Mouse (Mus musculus): ENCODE results near the gene Cdkl3. TPM values are rescaled to one million over a fixed set of nuclear protein-coding genes. Genes with fewer than 3 reads are reported as not detected.

The Cdkl3 gene
- 1 to 10 TPM; 3.2 to 4.7 TPM for total RNA-seq (2023)

DNA sequence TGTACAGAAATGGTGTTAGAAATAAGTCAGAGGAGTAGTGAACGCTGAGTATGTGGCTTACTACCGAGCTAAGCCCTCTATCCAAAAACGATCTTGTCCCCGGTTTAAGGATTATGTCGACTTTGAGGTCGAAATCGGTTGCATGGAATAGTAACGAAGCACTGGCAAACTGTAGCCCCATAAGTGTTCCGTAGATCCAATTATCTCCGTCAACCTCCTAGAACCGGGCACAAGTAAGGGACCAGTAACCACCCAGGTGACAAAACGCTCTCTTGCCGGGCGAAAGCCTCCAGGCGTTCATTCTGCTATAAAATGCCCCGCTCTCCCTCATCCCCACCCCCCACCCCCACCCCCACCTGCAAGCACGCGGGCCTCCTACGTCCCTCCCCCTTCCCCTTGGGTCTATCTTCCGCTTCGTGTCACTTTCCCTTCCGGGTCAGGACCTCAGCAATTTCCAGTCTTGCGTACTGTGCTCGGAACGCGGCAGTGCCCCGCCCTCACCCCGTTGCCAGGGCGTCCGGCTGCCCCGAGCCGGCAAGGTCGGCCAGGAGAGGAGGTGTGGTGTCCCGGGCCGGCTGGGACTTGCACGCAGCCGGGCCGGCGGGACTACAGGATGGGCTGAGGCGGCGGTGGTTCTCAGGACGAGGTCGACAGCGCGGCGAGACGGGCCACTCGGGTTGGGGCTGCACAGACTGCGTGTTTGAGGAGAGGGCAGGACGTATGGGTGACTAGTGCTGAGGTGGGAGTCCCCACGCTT, at the start of gene Cdkl3:
Gene Cdkl3 (plus strand): TSS at position 450 of the 757 bp plus-strand sequence.

DNA sequence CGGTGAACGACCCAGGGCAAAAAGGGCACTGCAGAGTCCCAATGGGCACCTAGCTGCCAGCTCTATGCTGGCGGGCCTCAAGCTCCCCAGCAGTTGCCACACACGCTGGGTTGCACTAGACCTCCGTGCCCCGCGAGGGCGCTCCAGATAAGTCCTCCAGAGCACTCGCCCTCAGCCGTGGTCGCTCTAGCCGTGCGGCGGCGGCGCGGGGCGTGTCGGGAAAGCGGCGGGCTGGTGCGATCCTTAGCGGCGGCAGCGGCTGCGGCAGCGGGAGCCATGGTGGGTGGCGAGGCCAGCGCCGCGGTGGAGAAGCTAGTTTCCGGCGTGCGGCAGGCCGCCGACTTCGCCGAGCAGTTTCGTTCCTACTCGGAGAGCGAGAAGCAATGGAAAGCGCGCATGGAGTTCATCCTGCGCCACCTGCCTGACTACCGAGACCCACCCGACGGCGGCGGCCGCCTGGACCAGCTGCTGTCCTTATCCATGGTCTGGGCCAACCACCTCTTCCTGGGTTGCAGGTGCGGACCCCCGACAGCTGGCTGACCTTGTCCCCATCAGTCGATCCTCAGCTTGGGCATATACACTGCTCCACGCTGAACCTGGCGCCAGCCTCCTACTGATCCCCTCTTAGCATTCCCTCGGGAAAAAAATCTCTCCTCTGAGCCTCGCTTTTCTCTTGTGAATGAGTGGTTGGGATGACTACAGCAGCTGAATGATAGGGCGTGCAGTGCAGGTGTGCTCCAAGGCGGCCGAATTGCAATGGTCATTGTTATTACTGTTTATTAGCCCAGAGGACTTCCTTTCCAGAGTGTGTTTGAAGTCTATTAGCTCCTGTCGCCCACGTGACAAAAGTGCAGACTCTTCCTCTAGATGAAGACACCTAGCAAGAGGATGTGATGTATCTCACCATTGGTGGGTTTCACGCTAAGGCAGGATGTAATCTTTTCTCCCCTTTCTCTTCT, 36.3 kb upstream of the Cdkl3 start, which contains the start of gene Cdkn2aipnl:
Gene Cdkn2aipnl (plus strand): TSS at position 219 of the 959 bp plus-strand sequence.

DNA sequence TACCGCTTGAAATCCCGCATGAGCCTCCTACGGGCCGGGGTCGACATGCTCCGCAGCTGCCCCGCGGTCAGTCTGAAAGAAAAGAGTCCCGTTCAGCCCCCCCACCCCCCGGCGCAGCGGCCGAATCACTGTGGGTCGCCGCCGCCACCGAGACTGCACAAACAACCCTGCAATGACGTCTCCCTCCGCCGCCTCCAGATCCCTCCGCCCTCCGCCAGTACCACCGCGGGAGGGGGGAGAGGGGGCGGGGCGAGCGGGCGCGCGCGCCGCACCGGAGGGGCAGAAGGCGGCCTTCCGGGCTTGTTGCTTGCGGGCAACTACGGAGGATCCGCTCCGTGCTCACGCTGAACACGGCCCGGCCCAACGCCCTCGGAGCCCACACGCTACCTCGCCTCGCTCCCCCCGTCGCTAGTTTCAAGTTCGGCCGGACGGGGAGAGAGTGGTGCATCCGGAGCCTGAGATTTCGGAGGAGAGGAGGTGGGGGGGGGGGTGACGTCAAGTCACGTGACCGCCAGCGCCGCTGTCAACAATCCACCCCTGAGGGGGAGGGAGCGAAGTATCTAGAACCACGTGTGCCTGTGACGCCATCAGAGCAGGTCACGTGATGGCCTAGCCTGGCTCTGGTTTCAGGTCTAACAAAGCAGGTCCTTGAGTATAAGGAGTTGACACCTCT, 3.6 kb upstream of the Cdkl3 start, which contains the start of gene Ube2b:
Gene Ube2b (minus strand): TSS at position 473 of the 673 bp plus-strand sequence.

DNA sequence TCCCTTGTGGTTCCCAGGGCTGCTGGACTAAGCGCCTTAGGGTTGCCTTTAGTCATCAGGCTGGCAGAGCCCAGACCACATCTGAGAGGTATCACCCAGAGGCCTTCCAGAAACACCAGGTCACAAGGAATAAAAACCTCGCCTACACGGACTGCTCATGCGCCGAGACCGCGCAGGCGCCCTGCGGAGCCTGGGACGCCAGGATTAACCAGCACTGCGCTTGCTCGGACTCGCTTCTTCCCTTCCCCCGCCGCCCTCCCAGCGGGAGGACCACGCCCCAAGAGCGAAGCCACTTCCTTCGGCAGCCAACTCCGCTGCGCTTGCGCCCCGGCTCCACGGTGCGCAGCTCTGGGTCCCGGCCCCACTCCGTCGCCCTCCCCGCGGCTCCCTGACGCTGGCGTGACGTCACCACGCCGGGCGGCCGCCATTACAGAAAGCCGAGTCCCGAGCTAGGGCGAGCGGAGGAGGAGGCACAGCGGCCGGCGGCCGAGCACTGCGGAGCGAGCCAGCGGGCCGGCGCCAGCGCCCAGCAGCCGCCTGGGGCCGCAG, 94.5 kb downstream of the Cdkl3 start, which contains the start of gene Ppp2ca:
Gene Ppp2ca (plus strand): TSS at position 284 of the 549 bp plus-strand sequence.

Other genes starting within 250 kb of the Cdkl3 start
- 10 to 100 TPM; 51.7 to 57.2 TPM for gene Sec24a, start 240.6 kb upstream of the Cdkl3 start, total RNA-seq (2023)
- gene Sar1b, start 240.5 kb upstream of the Cdkl3 start, total RNA-seq (2023) = 10 to 100 TPM; 32.1 to 36.7 TPM
- gene Jade2, start 146.6 kb upstream of the Cdkl3 start, total RNA-seq (2023) = 10 to 100 TPM; 72.6 to 74.2 TPM
- gene Cdkn2aipnl, start 36.6 kb upstream of the Cdkl3 start, total RNA-seq (2023) = 10 to 100 TPM; 52.7 to 53.4 TPM
- gene Ube2b, start 3.5 kb upstream of the Cdkl3 start, total RNA-seq (2023) = 100 to 1,000 TPM; 173 to 209 TPM
- gene Ppp2ca, start 94.5 kb downstream of the Cdkl3 start, total RNA-seq (2023) = 100 to 1,000 TPM; 114 to 124 TPM
- not detected for gene Olfr1373, start 141.3 kb downstream of the Cdkl3 start, total RNA-seq (2023)
- 1 to 10 TPM in 1 of 2 experiments, not detected in 1; 1.1 TPM for gene Olfr1371, start 209.8 kb downstream of the Cdkl3 start, total RNA-seq (2023)
- 100 to 1,000 TPM; 150 to 180 TPM for gene Skp1a, start 227.8 kb downstream of the Cdkl3 start, total RNA-seq (2023)

Measured in T-cell, adult 66 days (primary cell).